Mouse (Mus musculus) testis, adult 2 months (tissue): ENCODE results near the gene Gucy1a1.

Source experiments
- CTCF ChIP-seq: fragments of 200-500 bp; IDR thresholded peaks from 2 replicates; pipeline ENCODE4 v1.5.1; 2012; ENCODE audit warnings: low read depth, mild to moderate bottlenecking, inconsistent platforms, low read length, moderate library complexity; ENCODE audit not compliant: control insufficient read depth, insufficient read depth, insufficient replicate concordance
- POLR2A ChIP-seq: fragments of 200-500 bp; IDR thresholded peaks from 2 replicates; pipeline ENCODE4 v1.6.1; 2012; ENCODE audit warnings: low read depth, mild to moderate bottlenecking, inconsistent platforms, low read length, moderate library complexity; ENCODE audit not compliant: control insufficient read depth

GRCm38 (mm10) chr3:82118916-82119315 is 26.7 kb downstream of the Gucy1a1 start:
- no peak for TF ChIP-seq POLR2A
- TF ChIP-seq CTCF = no peak
